Mouse (Mus musculus): ENCODE results near the gene A730049H05Rik.

A730049H05Rik gene

GRCm38 (mm10) chr6:92883131-92883900, 67.0 kb downstream of the A730049H05Rik start:
- DNase-seq: no peak

GRCm38 (mm10) chr6:92891535-92891934, 75.3 kb downstream of the A730049H05Rik start:
- DNase-seq: no peak

All from cerebellum, adult 9-10 months (tissue).